Mouse (Mus musculus) mesoderm, embryonic 11.5 days (tissue): ENCODE results near the gene Slc16a3.

Experiments used
- DNase-seq: peaks from one replicate; pipeline ENCODE4 v3.0.0-alpha.2; 2012; ENCODE audit warnings: low read depth, low spot score

Slc16a3 gene

GRCm38 (mm10) chr11:120973318-120973717 lies 25.0 kb downstream of the Slc16a3 start:
- no peak for DNase-seq

GRCm38 (mm10) chr11:120979711-120980426 lies 31.6 kb downstream of the Slc16a3 start:
- DNase-seq: no peak

- no peak for DNase-seq
Observed at GRCm38 (mm10) chr11:120980427-120981035, 32.3 kb downstream of the Slc16a3 start.

GRCm38 (mm10) chr11:120981661-120982060 lies 33.4 kb downstream of the Slc16a3 start:
- DNase-seq: no peak

GRCm38 (mm10) chr11:120982459-120982858 lies 34.2 kb downstream of the Slc16a3 start:
- no peak for DNase-seq

GRCm38 (mm10) chr11:120984448-120985330 lies 36.4 kb downstream of the Slc16a3 start:
- no peak for DNase-seq

- DNase-seq: no peak
Observed at GRCm38 (mm10) chr11:120987608-120988007, 39.3 kb downstream of the Slc16a3 start.

- no peak for DNase-seq
Observed at GRCm38 (mm10) chr11:120988410-120988809, 40.1 kb downstream of the Slc16a3 start.

GRCm38 (mm10) chr11:120989523-120989922 lies 41.2 kb downstream of the Slc16a3 start:
- DNase-seq: no peak

- peak; percentile 57 for DNase-seq
Observed at GRCm38 (mm10) chr11:120990126-120990781, 42.0 kb downstream of the Slc16a3 start.

- DNase-seq: peak; percentile 95
Observed at GRCm38 (mm10) chr11:120990951-120991526, 42.8 kb downstream of the Slc16a3 start, which contains the start of gene Csnk1d. Gene Csnk1d, minus strand, starts transcription at chr11:120991330.

GRCm38 (mm10) chr11:120991791-120992190 lies 43.5 kb downstream of the Slc16a3 start:
- no peak for DNase-seq

- no peak for DNase-seq
Observed at GRCm38 (mm10) chr11:120993080-120993479, 44.8 kb downstream of the Slc16a3 start.

- no peak for DNase-seq
Observed at GRCm38 (mm10) chr11:120993586-120993985, 45.3 kb downstream of the Slc16a3 start.

- DNase-seq: no peak
Observed at GRCm38 (mm10) chr11:120994741-120995140, 46.5 kb downstream of the Slc16a3 start.

- DNase-seq: no peak
Observed at GRCm38 (mm10) chr11:121001966-121002365, 53.7 kb downstream of the Slc16a3 start.

- no peak for DNase-seq
Observed at GRCm38 (mm10) chr11:121004281-121004680, 56.0 kb downstream of the Slc16a3 start.

GRCm38 (mm10) chr11:121006184-121006583 lies 57.9 kb downstream of the Slc16a3 start:
- no peak for DNase-seq

- DNase-seq: no peak
Observed at GRCm38 (mm10) chr11:121010044-121010755, 61.9 kb downstream of the Slc16a3 start.
